Mouse (Mus musculus) CD4-positive, CD25-positive, alpha-beta regulatory T cell, adult 4 months (primary cell): ENCODE measurements around the gene Pawr. TPM values are rescaled to one million over a fixed set of nuclear protein-coding genes. Genes with fewer than 3 reads are reported as not detected.
"Not testable (repeated sequence)": the region's sequence is repeated elsewhere in the genome, so short reads cannot be mapped to it uniquely, and the experiment has no call there.

Experiments
- ATAC-seq: one replicate; pipeline ENCODE4 v1.8.0; 2017
- polyA plus RNA-seq, 2 experiments: library from polyadenylated mRNA; unstranded; fragments of 100-300 nt; shearing (Covaris generic); gene quantifications; one replicate each; pipeline ENCODE4 v1.2.1; 2017

Gene Pawr
- polyA plus RNA-seq, 2 experiments from 2014 or later, result not detected

- no peak for ATAC-seq
These were observed 60.2 kb downstream of the Pawr start for GRCm38 (mm10) chr10:108392151-108392550.

DNA sequence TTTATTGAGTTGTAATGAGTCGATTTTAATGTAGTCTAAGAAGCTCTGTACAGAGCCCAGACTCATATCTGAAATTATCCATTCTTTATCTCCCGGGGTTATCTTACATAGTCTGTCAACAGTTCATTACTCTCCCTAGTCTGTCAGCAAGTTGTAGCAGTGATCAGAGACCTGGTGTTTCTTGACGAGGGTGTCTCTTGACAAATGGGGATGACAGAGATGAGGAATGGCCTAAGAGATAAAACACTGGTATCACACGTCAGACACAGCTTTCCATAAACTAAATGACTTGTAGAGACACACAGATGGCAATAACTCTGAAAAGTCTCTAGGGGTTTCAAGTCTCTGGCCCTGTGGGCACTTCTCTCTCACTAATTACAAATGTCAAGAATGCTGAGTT is 62.4 kb downstream of the Pawr start:
- no peak for ATAC-seq

DNA sequence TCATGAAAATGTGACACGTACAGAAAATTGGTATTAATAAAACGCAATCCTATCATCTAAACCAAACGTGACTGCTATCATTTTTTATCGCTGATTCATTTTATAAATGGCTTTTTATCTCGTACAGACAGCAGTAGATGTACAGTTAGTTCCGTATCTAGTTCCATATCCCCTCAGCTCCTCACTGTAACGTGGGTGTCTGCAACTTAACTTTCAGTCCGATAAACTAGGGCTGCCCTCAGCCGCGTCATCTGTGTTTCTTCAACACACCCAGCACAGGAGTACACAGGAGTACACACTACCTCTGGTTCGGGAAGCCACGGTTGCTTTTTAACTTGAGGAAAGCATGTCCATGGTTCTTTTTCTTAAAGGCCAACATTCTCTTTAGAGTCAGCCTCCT is 63.3 kb downstream of the Pawr start:
- ATAC-seq, result no peak

DNA sequence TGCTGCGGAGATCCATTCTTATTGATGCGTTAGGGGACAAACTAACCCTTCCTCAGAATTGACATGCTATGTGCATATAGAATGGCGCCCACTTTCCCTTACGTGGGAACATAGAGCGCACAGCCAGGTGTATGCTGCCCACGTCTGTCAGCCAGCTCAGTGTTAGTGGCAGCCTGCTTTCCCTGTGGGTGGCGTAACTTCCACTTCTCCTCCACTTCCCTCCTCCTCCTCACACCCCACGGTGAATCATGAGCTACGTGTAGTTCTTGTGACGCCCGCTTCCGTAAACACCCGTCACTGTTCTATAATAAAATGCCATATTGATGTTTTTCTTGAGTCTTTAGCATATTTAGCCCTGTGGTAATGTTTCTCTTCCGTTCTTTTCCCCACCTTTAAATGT is 63.7 kb downstream of the Pawr start:
- no peak for ATAC-seq

- ATAC-seq, result no peak
These were observed 70.8 kb downstream of the Pawr start for GRCm38 (mm10) chr10:108402751-108403150.

- ATAC-seq, result no peak
These were observed 71.5 kb downstream of the Pawr start for GRCm38 (mm10) chr10:108403366-108403865.

DNA sequence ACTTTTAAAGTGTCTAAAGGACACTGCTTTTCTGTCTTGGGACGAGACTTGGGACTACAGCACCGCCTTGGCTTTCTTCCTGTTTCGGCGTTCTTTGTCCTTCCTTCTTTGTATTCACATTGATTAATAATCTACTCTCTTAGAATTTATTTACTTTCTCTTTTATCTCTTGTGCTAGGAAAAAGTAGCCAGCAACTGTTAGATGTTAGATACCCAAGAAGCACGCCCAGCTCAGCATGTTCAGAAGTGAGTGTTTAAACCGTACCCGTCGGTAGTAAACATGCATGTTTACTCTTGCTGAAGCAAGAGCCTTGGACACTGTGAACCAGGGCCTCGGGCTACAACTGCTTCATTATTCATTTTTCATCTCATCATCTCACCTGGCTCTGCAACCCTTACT is 72.2 kb downstream of the Pawr start:
- ATAC-seq, result no peak

GRCm38 (mm10) chr10:108405076-108405475 is 73.2 kb downstream of the Pawr start:
- no peak for ATAC-seq

DNA sequence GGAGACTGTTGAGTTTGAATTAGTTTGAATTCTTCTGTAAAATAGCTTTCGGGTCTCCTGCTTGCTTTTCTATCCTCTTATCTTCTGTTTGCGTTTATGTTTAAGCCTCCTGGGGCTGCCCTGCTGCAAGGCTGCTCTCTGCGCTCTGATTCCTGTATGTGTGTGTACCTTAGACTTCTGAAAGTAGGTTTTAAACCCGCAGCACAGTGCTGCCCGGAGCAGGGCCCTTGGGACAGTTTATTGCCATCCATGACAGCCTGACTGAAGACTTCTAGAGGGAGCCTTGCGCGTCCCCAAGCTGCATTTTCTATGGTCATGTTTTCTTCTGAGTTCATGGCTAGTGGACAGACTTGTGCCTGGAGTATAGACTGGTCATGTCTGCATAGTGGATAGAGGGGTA is 74.0 kb downstream of the Pawr start:
- ATAC-seq, result no peak

- ATAC-seq, result no peak
These were observed 75.2 kb downstream of the Pawr start for GRCm38 (mm10) chr10:108406798-108407754.

DNA sequence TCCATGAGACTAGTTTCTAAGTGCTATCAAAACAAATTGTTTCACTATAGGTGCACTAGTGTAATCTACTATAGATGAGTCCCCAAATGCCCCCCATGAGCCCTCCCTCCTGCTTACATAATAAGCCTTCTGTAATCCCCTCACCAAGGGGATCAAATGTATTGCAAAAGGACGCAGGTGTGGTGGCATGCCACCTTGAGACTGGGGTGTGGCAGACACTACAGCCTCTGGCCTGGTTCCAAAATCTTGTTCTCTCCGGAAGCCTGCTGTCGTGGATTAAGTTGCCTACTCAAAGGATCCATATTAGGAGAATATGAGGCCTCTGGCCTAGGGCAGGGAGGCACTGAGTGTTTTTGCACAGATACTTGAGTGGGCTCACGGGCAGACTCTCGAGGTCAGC is 76.1 kb downstream of the Pawr start:
- no peak for ATAC-seq

GRCm38 (mm10) chr10:108408437-108408836 is 76.5 kb downstream of the Pawr start:
- no peak for ATAC-seq

DNA sequence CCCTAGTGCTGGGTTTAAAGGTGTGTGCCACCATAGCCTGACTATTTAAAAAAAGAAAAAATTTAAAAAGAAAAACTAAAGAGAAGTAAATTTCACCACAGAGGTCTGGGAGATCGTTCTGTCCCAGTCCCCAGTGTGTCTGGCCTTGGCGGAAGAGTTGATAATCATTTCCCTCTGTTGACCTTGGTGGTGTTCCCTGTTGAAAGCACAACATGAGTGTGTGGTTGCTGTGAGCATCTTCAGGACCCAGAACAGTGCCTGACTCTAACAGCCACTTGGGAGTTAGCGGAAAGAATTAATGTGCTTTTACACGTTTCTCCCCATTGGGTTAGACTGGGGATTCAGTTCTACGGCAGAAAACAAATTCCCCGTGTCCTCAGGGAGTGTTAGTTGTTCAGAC is 77.1 kb downstream of the Pawr start:
- ATAC-seq, result no peak

- ATAC-seq, result no peak
These were observed 77.6 kb downstream of the Pawr start for GRCm38 (mm10) chr10:108409529-108409928.

DNA sequence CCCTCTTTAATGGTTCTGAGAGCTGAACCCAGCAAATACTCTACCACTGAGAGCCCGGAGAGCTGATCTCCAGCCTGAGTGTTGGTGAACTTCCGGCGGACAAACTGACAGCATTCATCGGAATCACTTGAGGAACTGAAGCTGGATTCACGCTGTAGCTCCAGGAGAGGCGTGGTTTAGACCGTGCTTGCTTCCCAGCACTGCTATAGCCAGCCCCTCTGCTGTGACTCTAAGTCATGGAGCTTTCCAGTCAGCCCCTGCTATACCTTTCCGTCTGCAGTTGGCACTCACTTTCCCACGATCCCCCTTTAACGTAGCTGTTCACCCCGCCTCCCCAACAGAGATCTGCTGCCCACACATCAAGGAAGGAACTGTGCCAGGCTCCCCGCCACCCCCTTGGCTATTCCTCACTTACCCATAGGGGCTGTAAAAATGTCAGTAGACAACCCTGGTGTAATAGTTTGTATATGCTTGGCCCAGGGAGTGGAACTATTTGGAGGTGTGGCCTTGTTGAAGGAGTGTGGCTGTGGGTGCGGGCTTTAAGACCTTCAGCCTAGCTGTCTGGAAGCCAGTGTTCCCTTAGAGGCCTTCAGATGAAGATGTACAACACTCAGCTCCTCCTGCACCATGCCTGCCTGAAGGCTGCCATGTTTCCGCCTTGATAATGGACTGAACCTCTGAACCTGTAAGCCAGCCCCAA is 83.2 kb downstream of the Pawr start:
- ATAC-seq, result no peak

GRCm38 (mm10) chr10:108417448-108417847 is 85.5 kb downstream of the Pawr start:
- no peak for ATAC-seq

DNA sequence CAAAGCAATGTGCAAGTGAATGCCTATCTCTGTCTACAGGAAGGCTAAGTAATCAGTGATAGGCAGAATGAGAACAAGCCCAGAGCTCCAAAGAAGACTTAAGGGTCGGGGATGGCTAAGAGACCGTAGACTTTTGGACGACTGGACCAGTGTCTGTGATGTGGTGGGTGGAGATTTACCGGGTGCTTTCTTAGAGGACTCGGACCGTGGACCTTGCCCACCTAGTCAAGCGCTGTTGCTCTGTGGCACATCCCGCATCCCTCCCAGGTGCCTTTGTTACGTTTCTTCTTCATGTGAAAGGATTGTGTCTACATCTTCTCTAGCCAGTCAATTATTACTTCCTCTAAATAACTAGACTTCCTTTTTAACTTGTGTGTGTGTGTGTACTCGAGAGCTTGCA is 98.6 kb downstream of the Pawr start:
- no peak for ATAC-seq

GRCm38 (mm10) chr10:108432194-108432593 is 100.3 kb downstream of the Pawr start:
- no peak for ATAC-seq

DNA sequence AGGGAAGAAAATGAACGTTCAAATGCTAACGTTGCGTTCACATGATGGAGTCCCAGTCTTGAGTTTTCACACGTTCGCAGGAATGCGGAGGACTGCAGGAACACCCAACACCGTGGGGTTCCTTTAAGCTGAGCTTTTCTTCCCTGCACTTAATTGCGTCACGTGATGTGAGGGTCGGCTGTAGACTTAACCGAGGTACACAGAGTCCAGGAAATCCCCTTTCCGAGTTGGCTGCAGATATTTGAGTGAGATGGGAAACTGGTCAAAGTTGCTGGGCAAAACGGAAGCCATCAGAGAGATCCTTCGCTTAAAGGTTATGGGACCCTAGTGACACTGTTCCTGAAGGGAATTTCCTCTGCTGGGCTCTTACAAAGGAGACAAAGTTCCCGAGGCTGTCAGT is 102.1 kb downstream of the Pawr start:
- ATAC-seq, result no peak

- ATAC-seq, result no peak
These were observed 103.7 kb downstream of the Pawr start for GRCm38 (mm10) chr10:108435616-108436015.

- no peak for ATAC-seq
These were observed 104.4 kb downstream of the Pawr start for GRCm38 (mm10) chr10:108436365-108436764.

DNA sequence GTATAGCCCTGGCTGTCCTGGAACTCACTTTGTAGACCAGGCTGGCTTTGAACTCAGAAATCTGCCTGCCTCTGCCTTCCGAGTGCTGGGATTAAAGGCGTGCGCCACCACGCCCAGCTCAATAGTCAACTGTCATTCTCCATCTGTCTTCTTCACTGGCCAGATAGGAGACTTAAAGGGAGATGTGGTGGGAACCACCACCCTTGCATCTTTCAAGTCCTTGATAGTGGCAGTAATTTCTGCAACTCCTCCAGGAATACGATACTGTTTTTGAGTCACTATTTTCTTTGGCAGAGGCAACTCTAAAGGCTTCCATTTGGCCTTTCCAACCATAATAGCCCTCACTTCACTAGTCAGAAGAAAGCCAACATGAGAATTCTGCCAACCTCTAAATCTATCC is 108.3 kb downstream of the Pawr start:
- not testable (repeated sequence) for ATAC-seq
